Mouse (Mus musculus): ENCODE results near the gene Gm5141. TPM values are rescaled to one million over a fixed set of nuclear protein-coding genes. Genes with fewer than 3 reads are reported as not detected.
"Not testable (repeated sequence)": the region's sequence is repeated elsewhere in the genome, so short reads cannot be mapped to it uniquely, and the experiment has no call there.

Gm5141 gene
- total RNA-seq (2017): 3.7 and 4.4 TPM in 2 replicates

- peak; percentile 100 for ATAC-seq (ENCODE audit: extremely low read depth, insufficient number of reproducible peaks, low FRiP score, poor library complexity, severe bottlenecking)
Measured at GRCm38 (mm10) chr13:62785199-62786134, at the start of gene Gm5141. Gene Gm5141, minus strand, starts transcription at chr13:62785808.

GRCm38 (mm10) chr13:62833341-62833740 lies 47.7 kb upstream of the Gm5141 start:
- no peak for ATAC-seq (ENCODE audit: extremely low read depth, insufficient number of reproducible peaks, low FRiP score, poor library complexity, severe bottlenecking)

- no peak for ATAC-seq (ENCODE audit: extremely low read depth, insufficient number of reproducible peaks, low FRiP score, poor library complexity, severe bottlenecking)
Measured at GRCm38 (mm10) chr13:62832239-62832638, 46.6 kb upstream of the Gm5141 start.

GRCm38 (mm10) chr13:62815705-62816104 lies 30.1 kb upstream of the Gm5141 start:
- not testable (repeated sequence) for ATAC-seq (ENCODE audit: extremely low read depth, insufficient number of reproducible peaks, low FRiP score, poor library complexity, severe bottlenecking)

GRCm38 (mm10) chr13:62812713-62813112 lies 27.1 kb upstream of the Gm5141 start:
- ATAC-seq (ENCODE audit: extremely low read depth, insufficient number of reproducible peaks, low FRiP score, poor library complexity, severe bottlenecking): no peak

GRCm38 (mm10) chr13:62807981-62808380 lies 22.4 kb upstream of the Gm5141 start:
- ATAC-seq (ENCODE audit: extremely low read depth, insufficient number of reproducible peaks, low FRiP score, poor library complexity, severe bottlenecking): not testable (repeated sequence)

- ATAC-seq (ENCODE audit: extremely low read depth, insufficient number of reproducible peaks, low FRiP score, poor library complexity, severe bottlenecking): not testable (repeated sequence)
Measured at GRCm38 (mm10) chr13:62786135-62786493, 506 bp upstream of the Gm5141 start.

- ATAC-seq (ENCODE audit: extremely low read depth, insufficient number of reproducible peaks, low FRiP score, poor library complexity, severe bottlenecking): 0 out of 2 replicates have a peak, but pooled peaks have one; percentile 48
Measured at GRCm38 (mm10) chr13:62763806-62764205, 21.8 kb downstream of the Gm5141 start.

- ATAC-seq (ENCODE audit: extremely low read depth, insufficient number of reproducible peaks, low FRiP score, poor library complexity, severe bottlenecking): peak; percentile 93
Measured at GRCm38 (mm10) chr13:62760432-62761415, 24.9 kb downstream of the Gm5141 start, which contains the start of gene Platr25. Gene Platr25, minus strand, starts transcription at chr13:62760709.

GRCm38 (mm10) chr13:62733322-62733721 lies 52.3 kb downstream of the Gm5141 start:
- no peak for ATAC-seq (ENCODE audit: extremely low read depth, insufficient number of reproducible peaks, low FRiP score, poor library complexity, severe bottlenecking)

Other genes starting within 250 kb of the Gm5141 start
- 1.8 TPM in 1 of 2 replicates, not detected in the other for gene Zfp935, start 227.3 kb downstream of the Gm5141 start, total RNA-seq (2017)
- 8.3 and 9.7 TPM in 2 replicates for gene Zfp934, start 214.6 kb downstream of the Gm5141 start, total RNA-seq (2017)
- gene 6720489N17Rik, start 161.6 kb downstream of the Gm5141 start, total RNA-seq (2017): 3.3 and 4.4 TPM in 2 replicates
- gene Platr25, start 25.1 kb downstream of the Gm5141 start, total RNA-seq (2017): 17.7 and 24.3 TPM in 2 replicates
- gene Fbp2, start 72.6 kb upstream of the Gm5141 start, total RNA-seq (2017): not detected in 2 replicates
- not detected in 2 replicates for gene Fbp1, start 102.5 kb upstream of the Gm5141 start, total RNA-seq (2017)
- 28.4 and 44.1 TPM in 2 replicates for gene 2010111I01Rik, start 179.1 kb upstream of the Gm5141 start, total RNA-seq (2017)